ENCODE assay signal across 8 mouse cellular contexts in the genomic region with DNA sequence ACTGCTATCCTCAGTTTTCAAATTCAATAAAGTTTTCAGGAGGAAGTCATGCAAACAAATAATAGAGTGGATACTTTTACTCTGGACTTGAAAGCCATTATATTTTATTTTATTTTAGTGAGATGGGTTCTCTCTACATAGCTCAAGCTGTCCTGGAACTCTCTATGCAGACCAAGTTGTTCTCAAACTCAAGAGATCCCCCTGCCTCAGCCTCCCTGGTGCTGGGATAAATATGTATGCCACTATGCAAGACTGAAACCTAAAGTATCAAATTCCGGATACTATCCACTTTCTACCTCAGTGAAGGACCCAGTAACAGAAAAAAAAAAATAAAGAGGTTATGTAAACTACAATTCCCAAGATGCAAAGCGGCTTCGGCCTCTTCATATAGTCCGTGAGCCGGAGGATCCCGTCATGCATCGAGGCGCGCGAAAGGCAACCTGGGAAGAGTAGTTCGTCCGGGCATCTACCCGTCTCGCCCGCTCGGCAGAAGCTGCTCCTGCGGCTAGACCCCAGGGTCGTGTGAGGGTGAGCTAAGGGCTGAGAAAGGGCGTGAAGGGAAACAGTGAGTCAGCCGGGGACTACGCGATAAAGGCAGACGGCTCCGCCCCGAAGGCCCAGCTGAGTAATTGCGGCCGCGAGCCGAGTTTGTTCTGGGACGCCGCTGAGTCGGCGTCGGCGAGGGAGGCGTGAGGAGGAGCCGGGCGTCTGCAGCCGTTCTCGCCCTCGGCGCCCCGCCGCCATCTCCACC. TPM values are rescaled to one million over a fixed set of nuclear protein-coding genes. Genes with fewer than 3 reads are reported as not detected.
DNase-seq lines count a peak whose midpoint lies in the region; ATAC-seq lines count a peak whose summit lies in the region.

A gene (plus strand): TSS at position 533 of the 751 bp plus-strand sequence.

- H3K27me3 ChIP-seq in hindbrain, embryonic 14.5 days (ENCODE audit: control insufficient read depth, insufficient read depth, low read length): no peaks in the 10 kb centered on the region

- H3K9ac ChIP-seq in hindbrain, embryonic 14.5 days: peak within 1 kb of the TSS; percentile 67

- DNase-seq in R1 (ENCODE audit: low read depth, low spot score): peak; percentile 98
- peak; percentile 90 to 93 for DNase-seq in cerebellum, postnatal 25 days
- DNase-seq in frontal cortex, postnatal 25 days (ENCODE audit: low spot score in 2 of 2): peak; percentile 84 to 90
- peak; percentile 94 for DNase-seq in hindbrain, embryonic 14.5 days (ENCODE audit: low spot score)
- DNase-seq in layer of hippocampus, postnatal 36 days: peak; percentile 92
- peak; percentile 98 for DNase-seq in lung, postnatal 36 days
- DNase-seq in retina, postnatal 7 days (ENCODE audit: low read depth, low spot score): peak; percentile 84
- peak; percentile 85 for DNase-seq in urinary bladder, adult 2 months (ENCODE audit: low spot score)

- H3K4me3 ChIP-seq in hindbrain, embryonic 14.5 days (replicated peaks; ENCODE audit: low read length): peak within 1 kb of the TSS; percentile 56

- H3K9me3 ChIP-seq in hindbrain, embryonic 14.5 days (ENCODE audit: control insufficient read depth, low read length): peaks cover 12% of the 10 kb centered on the region

- peaks cover 8% of the 10 kb centered on the region for H3K36me3 ChIP-seq in hindbrain, embryonic 14.5 days (replicated peaks; ENCODE audit: control insufficient read depth, insufficient read depth)

- peak within 1 kb of the TSS; percentile 88 for H3K27ac ChIP-seq in hindbrain, embryonic 14.5 days

- under 1% methylated on average over 40 of the region's 44 CpGs for WGBS in hindbrain, embryonic 14.5 days

- peak within 1 kb of the TSS; percentile 54 for H3K4me2 ChIP-seq in hindbrain, embryonic 14.5 days (replicated peaks)

- no peaks in the 10 kb centered on the region for H3K4me1 ChIP-seq in hindbrain, embryonic 14.5 days (replicated peaks; ENCODE audit: control insufficient read depth, insufficient read depth, low read length)

- peak; percentile 99 for ATAC-seq in hindbrain, embryonic 14.5 days (ENCODE audit: low FRiP score)

RNA-seq across cellular contexts. Expression of the gene that starts here (rescaled TPM):
- 24.5 and 30.6 TPM in 2 replicates for polyA plus RNA-seq in hindbrain, embryonic 14.5 days (2014; fragmentation: Nextera tagmentation; extraction: Ambion mirVana)
- 10 to 100 TPM; 42.8 to 44.0 TPM for total RNA-seq in layer of hippocampus, postnatal 36 days (2021)
- 5.2 and 6.1 TPM in 2 replicates for polyA plus RNA-seq in urinary bladder, adult 2 months (2012; rRNA removed)

Comparison
In these comparisons a context has a peak if more than half of its experiments do, and no peak if none do; other contexts are left out.
1. Peak in every context shown above with its lines: DNase-seq, ATAC-seq, H3K4me3 ChIP-seq and H3K27ac ChIP-seq.